Mouse (Mus musculus): ENCODE measurements at regions not wholly inside any gene's neighbourhood (a gene's known extent, or its start where the extent isn't known, plus 50 kb on each side); places are given as distances from the start of the nearest gene placed in this dataset.

DNA sequence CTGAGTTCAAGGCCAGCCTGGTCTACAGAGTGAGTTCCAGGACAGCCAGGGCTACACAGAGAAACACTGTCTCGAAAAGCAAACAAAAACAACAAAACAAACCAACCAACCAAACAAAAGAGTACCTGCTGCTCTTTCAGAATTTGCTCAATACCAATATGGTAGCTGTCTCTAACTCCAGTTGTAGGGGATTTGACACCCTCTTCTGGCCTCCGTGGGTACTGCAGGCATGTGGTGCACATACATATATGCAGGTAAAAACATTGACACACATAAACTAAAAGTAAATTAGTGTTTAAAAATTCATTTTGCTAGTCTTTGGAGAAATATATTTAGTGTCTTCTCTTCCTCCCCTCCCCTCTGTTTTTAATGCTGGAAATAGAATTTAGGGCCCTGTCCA is 145.8 kb downstream of the Dusp6 start:
- TF ChIP-seq EP300 (IDR thresholded peaks at IDR 0.05; ENCODE audit: insufficient read depth, low read depth, low read length) = no peak
- peak; percentile 54 for TF ChIP-seq CTCF (IDR thresholded peaks at IDR 0.05)
- no peak for TF ChIP-seq POLR2A (IDR thresholded peaks at IDR 0.05; ENCODE audit: insufficient read depth, low read depth, low read length)
